Mouse (Mus musculus) hindbrain, embryonic 14.5 days (tissue): ENCODE results near the gene Lmntd1. TPM values are rescaled to one million over a fixed set of nuclear protein-coding genes. Genes with fewer than 3 reads are reported as not detected.
A peak's percentile ranks its signal among the peaks of the same experiment; 100 is the strongest.

ENCODE experiments used
- ATAC-seq: fragments of 200-750 bp; cut with Nextera tagmentation; 2 replicates; pipeline ENCODE4 v1.8.0; 2017; ENCODE audit warnings: moderate number of reproducible peaks, mild to moderate bottlenecking, moderate TSS enrichment, moderate library complexity; ENCODE audit not compliant: low FRiP score
- DNase-seq: peaks from one replicate; pipeline ENCODE4 v3.0.0-alpha.2; 2015; ENCODE audit warnings: low spot score
- H3K27ac ChIP-seq: fragments of 300-500 bp; sonication (generic); 2 replicates; pipeline ENCODE4 v1.5.1; 2014; ENCODE audit warnings: mild to moderate bottlenecking, moderate library complexity
- H3K27me3 ChIP-seq: fragments of 300-500 bp; sonication (generic); 2 replicates; pipeline ENCODE4 v1.6.1; 2014; ENCODE audit warnings: mild to moderate bottlenecking, low read length, mixed read lengths; ENCODE audit not compliant: control insufficient read depth, insufficient read depth
- H3K36me3 ChIP-seq: fragments of 300-500 bp; sonication (generic); replicated peaks from 2 replicates; pipeline ENCODE4 v1.6.1; 2014; ENCODE audit not compliant: control insufficient read depth, insufficient read depth
- H3K4me1 ChIP-seq: fragments of 300-500 bp; sonication (generic); replicated peaks from 2 replicates; pipeline ENCODE4 v1.6.1; 2014; ENCODE audit warnings: antibody characterized with exemption, low read length, mixed read lengths; ENCODE audit not compliant: control insufficient read depth, insufficient read depth
- H3K4me2 ChIP-seq: fragments of 300-500 bp; sonication (generic); replicated peaks from 2 replicates; pipeline ENCODE4 v1.6.1; 2014; ENCODE audit warnings: mild to moderate bottlenecking, moderate library complexity
- H3K4me3 ChIP-seq: fragments of 300-500 bp; sonication (generic); replicated peaks from 2 replicates; pipeline ENCODE4 v1.5.1; 2014; ENCODE audit warnings: mild to moderate bottlenecking, low read length
- H3K9ac ChIP-seq: fragments of 300-500 bp; sonication (generic); 2 replicates; pipeline ENCODE4 v1.6.1; 2014
- H3K9me3 ChIP-seq: fragments of 300-500 bp; sonication (generic); 2 replicates; pipeline ENCODE4 v1.6.1; 2016; ENCODE audit warnings: low read length; ENCODE audit not compliant: control insufficient read depth
- WGBS: fragments of 180-500 bp; shearing (Covaris S2); extraction: QIAGEN DNeasy Blood & Tissue Kit; methylation state at CpG from one replicate; pipeline ENCODE4 v1.1.7; 2014; 5-methylcytosine and 5-hydroxymethylcytosine counted together
- polyA plus RNA-seq: library from polyadenylated mRNA; unstranded; fragments of >200 nt; fragmentation: Nextera tagmentation; extraction: Ambion mirVana; gene quantifications from 2 replicates; pipeline ENCODE4 v1.2.1, GENCODE M21; 2014

The Lmntd1 gene
- polyA plus RNA-seq, 1 experiment from 2014 or later, result 1.3 TPM

DNA sequence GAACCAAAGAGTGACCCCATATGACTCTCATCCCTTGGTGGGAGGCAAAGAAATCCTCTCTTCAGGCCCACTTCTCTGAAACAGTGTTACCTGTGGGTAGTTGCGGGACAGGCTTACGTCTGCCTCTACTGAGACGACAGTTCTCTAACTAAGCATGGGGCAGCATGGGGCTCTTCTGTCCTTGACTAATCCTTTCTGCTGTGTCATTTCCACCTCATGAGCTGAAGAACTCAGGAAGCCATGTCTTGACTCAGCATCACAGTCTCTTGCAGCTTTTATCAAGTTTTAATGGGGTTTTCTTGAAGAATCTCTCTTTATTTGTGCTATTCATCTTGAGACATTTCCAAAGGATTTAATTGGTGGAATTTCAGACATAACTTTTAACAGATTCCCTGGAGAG is 61.3 kb downstream of the Lmntd1 start:
- ATAC-seq (no peak), DNase-seq (no peak)
- Histone ChIP-seq H3K4me1 (no peaks in the 10 kb centered on the region), H3K4me3 (no peak overlapping the region), H3K4me2 (no peak overlapping the region), H3K9ac (no peak overlapping the region), H3K9me3 (no peaks in the 10 kb centered on the region), H3K36me3 (no peaks in the 10 kb centered on the region), H3K27ac (no peak overlapping the region), H3K27me3 (no peaks in the 10 kb centered on the region)
- WGBS, result 96% methylated on average over 3 of the region's 3 CpGs

DNA sequence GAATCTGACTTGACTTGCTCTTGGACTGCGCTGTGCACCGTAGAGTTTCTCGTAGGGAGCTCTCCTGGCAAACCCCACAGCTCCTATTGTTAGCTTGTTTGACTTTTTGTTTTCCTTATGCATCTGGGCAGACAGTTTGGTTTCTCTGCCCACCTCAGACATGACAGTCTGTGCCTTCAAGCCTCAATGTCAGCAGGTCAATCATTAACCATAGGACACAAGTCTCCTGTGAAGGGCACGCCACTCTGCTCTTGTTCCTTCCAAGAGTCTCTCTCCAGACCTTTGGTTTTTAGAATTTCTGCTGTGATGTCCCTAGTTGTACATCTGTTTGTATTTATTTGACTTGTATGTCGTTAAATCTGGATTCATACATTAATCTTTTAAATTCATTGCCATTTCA is 63.1 kb downstream of the Lmntd1 start:
- Histone ChIP-seq H3K36me3 (no peaks in the 10 kb centered on the region), H3K27ac (no peak overlapping the region), H3K4me3 (no peak overlapping the region), H3K9me3 (no peaks in the 10 kb centered on the region; the same call in 1 of the 2 replicates), H3K9ac (no peak overlapping the region), H3K27me3 (no peaks in the 10 kb centered on the region), H3K4me1 (no peaks in the 10 kb centered on the region), H3K4me2 (no peak overlapping the region)
- WGBS, result 84% methylated on average over 5 of the region's 5 CpGs
- DNase-seq (no peak), ATAC-seq (no peak)

DNA sequence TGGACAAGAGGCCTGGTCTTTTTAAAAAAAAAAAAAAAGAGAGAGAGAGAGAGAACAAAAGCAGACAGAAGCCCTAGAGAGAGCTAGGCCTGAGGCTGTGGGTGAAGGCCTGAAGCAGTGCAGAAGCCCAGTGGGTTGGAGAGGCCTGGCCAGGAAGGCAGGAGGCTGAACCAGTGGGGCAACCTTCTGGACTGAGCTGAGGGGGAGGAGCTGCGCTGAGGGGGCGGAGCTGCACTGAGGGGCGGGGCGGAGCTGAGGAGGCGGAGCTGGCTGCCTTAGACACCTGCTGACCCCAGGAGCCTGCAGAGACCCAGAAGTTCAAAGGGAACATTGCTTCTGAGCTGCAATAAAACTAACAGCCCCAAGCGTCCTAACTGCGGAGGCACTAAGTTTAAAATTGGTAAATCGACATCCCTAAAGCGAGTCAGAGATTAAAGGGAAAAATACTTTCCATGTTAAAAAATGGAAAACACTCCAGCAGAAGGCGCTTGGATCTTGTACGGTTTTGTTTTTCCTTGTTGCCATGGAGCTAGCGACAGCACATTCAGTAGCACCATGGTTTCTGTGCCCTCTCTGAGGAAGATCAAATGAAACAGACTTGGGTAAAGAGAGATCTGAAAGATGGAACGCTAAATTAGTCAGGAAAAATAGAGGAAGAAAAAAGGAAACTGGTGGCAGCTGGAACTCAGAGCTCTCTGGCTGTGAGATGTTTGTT is 68.0 kb downstream of the Lmntd1 start:
- ATAC-seq, result no peak
- DNase-seq, result peak; percentile 33
- Histone ChIP-seq H3K9ac (no peak overlapping the region), H3K36me3 (no peaks in the 10 kb centered on the region), H3K4me3 (no peak overlapping the region), H3K4me1 (no peaks in the 10 kb centered on the region), H3K4me2 (no peak overlapping the region), H3K27ac (no peak overlapping the region), H3K9me3 (peaks cover 9% of the 10 kb centered on the region), H3K27me3 (no peaks in the 10 kb centered on the region)
- 25% methylated on average over 13 of the region's 13 CpGs for WGBS

DNA sequence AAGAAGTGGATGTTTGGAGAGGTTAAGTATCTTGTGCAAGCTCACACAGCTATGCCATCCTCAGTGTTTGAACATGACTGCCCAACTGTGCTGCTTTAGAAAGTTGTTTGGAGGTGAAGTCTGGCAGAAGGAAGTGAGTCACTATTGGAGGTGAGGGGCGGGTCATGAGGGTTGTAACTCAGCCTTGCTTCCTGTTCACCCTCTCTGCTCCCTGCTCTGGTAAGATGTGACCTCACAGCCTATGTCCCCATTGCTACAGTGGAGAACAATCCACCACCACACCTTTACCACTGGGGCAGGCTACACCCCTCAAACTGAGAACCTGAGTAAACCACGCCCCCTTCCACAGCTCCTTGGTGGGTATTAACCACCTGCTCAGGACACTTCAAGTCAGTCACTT is 69.3 kb downstream of the Lmntd1 start:
- Histone ChIP-seq H3K4me2 (no peak overlapping the region), H3K9ac (no peak overlapping the region), H3K36me3 (no peaks in the 10 kb centered on the region), H3K4me1 (no peaks in the 10 kb centered on the region), H3K27ac (no peak overlapping the region), H3K27me3 (no peaks in the 10 kb centered on the region), H3K4me3 (no peak overlapping the region), H3K9me3 (peaks cover 9% of the 10 kb centered on the region)
- ATAC-seq, result 0 out of 2 replicates have a peak, but pooled peaks have one; percentile 11
- WGBS, result 91% methylated on average over 2 of the region's 2 CpGs
- DNase-seq, result no peak

DNA sequence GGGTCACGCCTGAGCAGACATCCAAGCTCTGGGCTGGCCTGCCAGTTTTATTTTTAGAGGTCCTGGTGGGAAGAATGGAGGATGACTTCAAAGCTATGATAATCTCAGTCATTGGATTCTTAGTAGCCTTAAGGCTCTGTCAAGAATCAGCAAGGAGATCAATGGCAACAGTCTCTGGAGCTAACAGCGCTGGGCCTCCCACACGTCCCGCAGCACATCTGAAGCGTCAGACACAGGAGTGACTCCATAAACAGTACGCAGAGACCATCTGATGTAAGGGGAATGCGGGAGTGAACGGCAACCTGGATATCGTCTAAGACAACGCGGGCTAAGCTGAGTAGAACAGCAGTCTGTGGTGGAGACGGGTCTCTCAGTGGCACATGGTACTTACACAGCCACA is 69.8 kb downstream of the Lmntd1 start:
- WGBS, result 82% methylated on average over 12 of the region's 12 CpGs
- Histone ChIP-seq H3K9me3 (peaks cover 9% of the 10 kb centered on the region), H3K4me3 (no peak overlapping the region), H3K4me1 (peaks cover 4% of the 10 kb centered on the region), H3K27ac (no peak overlapping the region), H3K9ac (no peak overlapping the region), H3K27me3 (no peaks in the 10 kb centered on the region), H3K4me2 (no peak overlapping the region), H3K36me3 (no peaks in the 10 kb centered on the region)
- ATAC-seq (no peak), DNase-seq (no peak)

DNA sequence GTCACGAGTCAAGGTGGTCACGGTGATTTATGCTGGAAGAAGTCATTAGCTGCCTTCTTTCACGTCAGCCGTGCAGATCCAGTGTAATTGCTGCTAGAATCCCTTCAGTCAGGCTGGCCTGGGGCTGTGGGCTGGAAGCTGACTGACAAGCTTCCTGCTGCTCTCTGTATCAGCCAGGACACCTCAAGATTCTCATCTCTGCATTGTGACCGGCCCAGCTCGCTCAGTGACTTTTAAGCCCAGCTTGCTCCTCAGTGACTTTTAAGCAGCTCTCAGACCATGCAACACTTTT is 74.6 kb downstream of the Lmntd1 start:
- DNase-seq, result no peak
- Histone ChIP-seq H3K9ac (no peak overlapping the region), H3K4me1 (peaks cover 11% of the 10 kb centered on the region), H3K4me2 (no peak overlapping the region), H3K27ac (peak overlapping the region; percentile 26; the same call in 1 of the 2 replicates), H3K27me3 (no peaks in the 10 kb centered on the region), H3K9me3 (peaks cover 9% of the 10 kb centered on the region; the same call in 1 of the 2 replicates), H3K36me3 (no peaks in the 10 kb centered on the region), H3K4me3 (no peak overlapping the region)
- 32% methylated on average over 6 of the region's 6 CpGs for WGBS
- no peak for ATAC-seq

DNA sequence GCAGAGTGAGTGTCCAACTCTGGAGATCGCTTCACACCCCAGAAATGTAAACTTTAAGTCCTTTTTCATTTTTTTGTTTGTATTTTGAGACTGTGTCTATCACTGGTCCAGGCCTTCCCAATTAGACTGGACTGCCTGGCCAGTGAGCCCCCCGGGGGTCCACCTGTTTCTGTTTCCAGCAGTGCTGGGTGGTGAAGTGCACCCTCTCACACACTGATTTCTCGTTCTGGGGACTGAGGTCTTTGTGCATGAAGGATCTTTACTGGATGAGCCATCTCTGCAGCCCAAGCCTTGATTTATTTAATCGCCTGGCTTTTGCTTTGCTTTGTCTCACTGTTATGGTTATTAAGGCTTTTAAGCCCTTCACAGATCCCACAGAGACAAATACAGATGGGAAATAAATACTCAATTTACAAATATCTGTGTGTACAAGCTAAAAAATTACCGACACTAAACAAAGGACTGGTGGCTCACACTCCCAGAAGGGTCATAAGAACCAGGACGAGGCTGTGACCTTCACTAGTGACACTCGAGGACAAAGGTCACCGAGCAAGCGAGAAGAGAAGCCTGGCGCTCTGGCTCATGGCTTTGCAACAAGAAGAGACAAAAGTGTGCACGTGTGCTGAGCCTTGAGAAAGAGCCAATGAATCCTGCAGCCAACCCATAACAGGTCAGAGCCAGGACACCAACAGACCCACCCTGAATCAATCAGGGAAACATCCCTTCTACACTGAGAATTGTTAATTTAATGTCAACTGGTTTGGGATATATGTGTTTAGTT is 75.1 kb downstream of the Lmntd1 start:
- 36% methylated on average over 11 of the region's 11 CpGs for WGBS
- ATAC-seq (no peak), DNase-seq (no peak)
- Histone ChIP-seq H3K4me3 (no peak overlapping the region), H3K9me3 (peaks cover 9% of the 10 kb centered on the region; the same call in 1 of the 2 replicates), H3K27me3 (no peaks in the 10 kb centered on the region), H3K9ac (no peak overlapping the region), H3K36me3 (no peaks in the 10 kb centered on the region), H3K4me2 (no peak overlapping the region), H3K4me1 (peaks cover 11% of the 10 kb centered on the region), H3K27ac (peak overlapping the region; percentile 26; the same call in 1 of the 2 replicates)

DNA sequence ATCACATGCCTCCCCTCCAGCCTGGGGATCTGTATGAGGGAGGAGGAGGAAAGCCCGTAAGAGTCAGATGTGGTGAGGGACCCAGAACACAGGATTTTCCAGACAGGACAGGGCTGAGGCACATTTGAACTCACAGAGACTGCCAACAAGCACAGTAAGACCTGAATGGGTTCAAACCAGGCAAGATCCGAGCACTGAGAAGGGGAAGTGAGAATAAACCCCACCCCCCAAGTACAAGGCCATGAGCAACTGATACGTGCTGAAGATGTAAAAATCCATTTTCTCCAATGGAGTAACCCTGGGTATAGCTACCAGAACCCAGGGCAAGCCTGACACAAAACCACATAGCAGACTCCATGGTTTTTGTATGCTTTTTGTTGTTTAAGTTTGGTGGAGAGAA is 83.7 kb downstream of the Lmntd1 start:
- Histone ChIP-seq H3K36me3 (no peaks in the 10 kb centered on the region), H3K9ac (no peak overlapping the region), H3K9me3 (no peaks in the 10 kb centered on the region), H3K4me1 (no peaks in the 10 kb centered on the region), H3K4me2 (no peak overlapping the region), H3K27ac (no peak overlapping the region), H3K27me3 (no peaks in the 10 kb centered on the region), H3K4me3 (no peak overlapping the region)
- DNase-seq, result no peak
- WGBS, result 73% methylated on average over 3 of the region's 3 CpGs
- no peak for ATAC-seq

DNA sequence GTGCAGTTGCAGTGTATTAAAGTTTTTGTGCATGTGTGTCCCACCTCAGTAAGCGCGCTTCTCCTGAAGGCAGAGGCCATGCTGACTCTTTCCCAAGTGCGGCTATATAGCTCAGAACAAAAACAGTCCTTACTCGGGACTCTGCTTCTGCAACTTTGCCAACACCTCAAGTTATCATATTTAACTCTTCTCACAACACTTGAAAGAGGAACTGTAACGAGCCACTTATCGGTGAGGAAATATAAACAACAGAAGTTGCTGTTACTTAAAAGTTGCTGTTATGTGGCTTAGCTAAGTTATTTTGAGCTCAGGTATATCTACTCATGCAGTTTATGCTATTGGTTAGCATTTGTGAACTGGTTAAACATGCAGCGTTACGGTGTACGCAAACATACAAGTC is 90.8 kb downstream of the Lmntd1 start:
- 91% methylated on average over 9 of the region's 9 CpGs for whole genome bisulfite sequencing

More for the DNA sequence above, 90.8 kb downstream of the Lmntd1 start:
- ATAC-seq (no peak), DNase-seq (no peak)
- Histone ChIP-seq H3K4me3 (no peak overlapping the region), H3K36me3 (no peaks in the 10 kb centered on the region), H3K9me3 (no peaks in the 10 kb centered on the region), H3K27me3 (no peaks in the 10 kb centered on the region), H3K27ac (no peak overlapping the region), H3K4me2 (no peak overlapping the region), H3K4me1 (no peaks in the 10 kb centered on the region), H3K9ac (no peak overlapping the region)
